Comparison of ENCODE assay signal across 12 mouse cellular contexts in the genomic region with DNA sequence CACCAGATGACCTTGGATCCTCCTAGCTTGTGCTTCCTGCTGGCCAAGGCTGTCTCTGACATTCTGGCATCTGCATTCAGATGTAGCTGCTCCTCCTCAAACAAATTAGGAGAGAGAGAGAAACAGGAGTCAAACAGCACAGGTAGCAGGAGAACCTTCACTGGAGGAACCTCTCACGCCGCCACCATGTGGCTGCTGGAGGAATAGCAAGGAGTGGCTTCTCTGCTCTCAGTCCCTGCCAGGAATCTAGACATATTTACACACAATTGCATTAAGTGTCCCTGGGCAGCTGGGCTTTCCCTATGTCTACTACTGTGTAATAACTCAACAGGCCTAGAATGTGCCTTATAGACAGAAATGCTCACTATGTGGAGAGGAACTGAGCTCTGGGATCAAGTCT. TPM values are rescaled to one million over a fixed set of nuclear protein-coding genes. Genes with fewer than 3 reads are reported as not detected.
A peak's percentile ranks its signal among the peaks of the same experiment; 100 is the strongest.
DNase-seq lines count a peak whose midpoint lies in the region; ATAC-seq and TF ChIP-seq lines count a peak whose summit lies in the region.
"Not testable (repeated sequence)": the region's sequence is repeated elsewhere in the genome, so short reads cannot be mapped to it uniquely, and the experiment has no call there.
"Had no signal": no experiment of that assay in that cellular context is flagged by ENCODE, and none has a peak within 500 bp of the region (broad histone marks: within the 10 kb centered on the region; RNA-seq: fewer than 3 reads in every experiment).

No protein-coding gene starts in this region.

- H3K4me2 ChIP-seq in forebrain, embryonic 14.5 days (ENCODE audit: low read length) = not testable (repeated sequence)

- H3K4me1 ChIP-seq in cerebellum, adult 2 months (ENCODE audit: control insufficient read depth, insufficient read depth, low read length); forebrain, embryonic 14.5 days (ENCODE audit: control insufficient read depth, insufficient read depth, low read length): not testable (repeated sequence)

- TF ChIP-seq CTCF in cerebellum, adult 2 months (IDR thresholded peaks at IDR 0.05; ENCODE audit: borderline replicate concordance, insufficient read depth, low read depth, low read length) = peak; percentile 62
- peak; percentile 66 for TF ChIP-seq CTCF in left cerebral cortex, adult 2 months (IDR thresholded peaks at IDR 0.05)

- not testable (repeated sequence) for ATAC-seq in forebrain, embryonic 14.5 days
- peak; percentile 93 for ATAC-seq in megakaryocyte, adult 5-6 weeks (ENCODE audit: poor library complexity, severe bottlenecking)

- H3K36me3 ChIP-seq in forebrain, embryonic 14.5 days (ENCODE audit: control insufficient read depth, insufficient read depth, low read length) = not testable (repeated sequence)

- not testable (repeated sequence) for H3K9me3 ChIP-seq in forebrain, embryonic 14.5 days (replicated peaks; ENCODE audit: control insufficient read depth, low read length)

- not testable (repeated sequence) for H3K27ac ChIP-seq in cerebellum, adult 2 months (ENCODE audit: insufficient read depth, low read length); forebrain, embryonic 14.5 days (ENCODE audit: low read depth, low read length); left cerebral cortex, adult 2 months

- H3K27me3 ChIP-seq in cerebellum, adult 2 months (ENCODE audit: control insufficient read depth, insufficient read depth, low read length); forebrain, embryonic 14.5 days (replicated peaks; ENCODE audit: control insufficient read depth, insufficient read depth, low read length): not testable (repeated sequence)

- intact Hi-C loops in left cerebral cortex, adult 2 months (cut with DNase I) = loop anchor here (1.0 kb wide), 1 partner anchor 17 kb away; no protein-coding TSS in a partner anchor

- H3K9ac ChIP-seq in forebrain, embryonic 14.5 days (ENCODE audit: low read length) = not testable (repeated sequence)

- DNase-seq in MN1 (ENCODE audit: low spot score) = peak; percentile 53
- DNase-seq in cerebellum, adult 2 months = peak; percentile 27 to 41
- DNase-seq in forebrain, embryonic 14.5 days (ENCODE audit: low spot score) = peak; percentile 47
- peak; percentile 24 for DNase-seq in hindlimb bud, embryonic 11.5 days (ENCODE audit: extremely low spot score, low read depth, low spot score)
- DNase-seq in left cerebral cortex, adult 2 months (ENCODE audit: extremely low spot score in 1 of 2, low spot score in 2 of 2) = peak in 1 of 2 experiments; percentile 21
- peak; percentile 16 to 21 for DNase-seq in right cerebral cortex, adult 2 months (ENCODE audit: low spot score in 2 of 2)

- TF ChIP-seq POLR2A in cerebellum, adult 2 months (IDR thresholded peaks at IDR 0.05; ENCODE audit: borderline replicate concordance, insufficient read depth, low read length) = not testable (repeated sequence)

- not testable (repeated sequence) for H3K4me3 ChIP-seq in cerebellum, adult 2 months (replicated peaks; ENCODE audit: insufficient read depth, low read depth, low read length); forebrain, embryonic 14.5 days (ENCODE audit: low read depth, low read length); left cerebral cortex, adult 2 months

- WGBS in cerebellum, adult 2 months = 0% methylated on average over 2 of the region's 2 CpGs
- 0% methylated on average over 2 of the region's 2 CpGs for WGBS in forebrain, embryonic 14.5 days

RNA-seq across cellular contexts. Expression of a gene that starts 3.1 kb away (rescaled TPM):
- polyA plus RNA-seq in cerebellum, adult 2 months (2012; rRNA removed) = not detected in 2 replicates
- not detected in 2 replicates for polyA plus RNA-seq in forebrain, embryonic 14.5 days (2014; fragmentation: Nextera tagmentation; extraction: Ambion mirVana)
- total RNA-seq in left cerebral cortex, adult 2 months (2021) = not detected
- total RNA-seq in megakaryocyte, adult 5-6 weeks (2015) = not detected in 2 replicates
- not detected in 2 replicates for total RNA-seq in megakaryocyte, adult 5-6 weeks (2017)
- total RNA-seq: adrenal gland, postnatal 36 days; heart, adult 8-10 months had no signal
- polyA plus RNA-seq: liver, embryonic 11.5 days; neural tube, embryonic 14.5 days; stomach, embryonic 14.5 days had no signal

RNA-seq across cellular contexts. Expression of a gene that starts 9.5 kb away (rescaled TPM):
- polyA plus RNA-seq in cerebellum, adult 2 months (2012; rRNA removed) = not detected in 2 replicates
- not detected in 2 replicates for polyA plus RNA-seq in forebrain, embryonic 14.5 days (2014; fragmentation: Nextera tagmentation; extraction: Ambion mirVana)
- not detected for total RNA-seq in left cerebral cortex, adult 2 months (2021)
- total RNA-seq in megakaryocyte, adult 5-6 weeks (2015) = not detected in 2 replicates
- total RNA-seq in megakaryocyte, adult 5-6 weeks (2017) = not detected in 2 replicates
- total RNA-seq: adrenal gland, postnatal 36 days; heart, adult 8-10 months had no signal
- polyA plus RNA-seq: liver, embryonic 11.5 days; neural tube, embryonic 14.5 days; stomach, embryonic 14.5 days had no signal

RNA-seq across cellular contexts. Expression of a gene that starts 19.7 kb away (rescaled TPM):
- not detected in 2 replicates for polyA plus RNA-seq in cerebellum, adult 2 months (2012; rRNA removed)
- not detected in 2 replicates for polyA plus RNA-seq in forebrain, embryonic 14.5 days (2014; fragmentation: Nextera tagmentation; extraction: Ambion mirVana)
- not detected for total RNA-seq in left cerebral cortex, adult 2 months (2021)
- not detected in 2 replicates for total RNA-seq in megakaryocyte, adult 5-6 weeks (2015)
- not detected in 2 replicates for total RNA-seq in megakaryocyte, adult 5-6 weeks (2017)
- total RNA-seq: adrenal gland, postnatal 36 days; heart, adult 8-10 months had no signal
- polyA plus RNA-seq: liver, embryonic 11.5 days; neural tube, embryonic 14.5 days; stomach, embryonic 14.5 days had no signal

RNA-seq across cellular contexts. Expression of a gene that starts 35.7 kb away (rescaled TPM):
- not detected in 2 replicates for polyA plus RNA-seq in cerebellum, adult 2 months (2012; rRNA removed)
- not detected in 2 replicates for polyA plus RNA-seq in forebrain, embryonic 14.5 days (2014; fragmentation: Nextera tagmentation; extraction: Ambion mirVana)
- not detected for total RNA-seq in left cerebral cortex, adult 2 months (2021)
- not detected in 2 replicates for total RNA-seq in megakaryocyte, adult 5-6 weeks (2015)
- total RNA-seq in megakaryocyte, adult 5-6 weeks (2017) = not detected in 2 replicates
- total RNA-seq: adrenal gland, postnatal 36 days; heart, adult 8-10 months had no signal
- polyA plus RNA-seq: liver, embryonic 11.5 days; neural tube, embryonic 14.5 days; stomach, embryonic 14.5 days had no signal

RNA-seq across cellular contexts. Expression of a gene that starts 53.0 kb away (rescaled TPM):
- not detected in 2 replicates for polyA plus RNA-seq in cerebellum, adult 2 months (2012; rRNA removed)
- not detected in 2 replicates for polyA plus RNA-seq in forebrain, embryonic 14.5 days (2014; fragmentation: Nextera tagmentation; extraction: Ambion mirVana)
- not detected for total RNA-seq in left cerebral cortex, adult 2 months (2021)
- not detected in 2 replicates for total RNA-seq in megakaryocyte, adult 5-6 weeks (2015)
- total RNA-seq in megakaryocyte, adult 5-6 weeks (2017) = not detected in 2 replicates
- total RNA-seq: adrenal gland, postnatal 36 days; heart, adult 8-10 months had no signal
- polyA plus RNA-seq: liver, embryonic 11.5 days; neural tube, embryonic 14.5 days; stomach, embryonic 14.5 days had no signal
